Mouse (Mus musculus): ENCODE measurements around the gene Nsrp1. TPM values are rescaled to one million over a fixed set of nuclear protein-coding genes. Genes with fewer than 3 reads are reported as not detected.
A peak's percentile ranks its signal among the peaks of the same experiment; 100 is the strongest.
"Not testable (repeated sequence)": the region's sequence is repeated elsewhere in the genome, so short reads cannot be mapped to it uniquely, and the experiment has no call there.

The Nsrp1 gene
- total RNA-seq (2022): 10 to 100 TPM; 11.8 to 15.0 (median 12.1) TPM

DNA sequence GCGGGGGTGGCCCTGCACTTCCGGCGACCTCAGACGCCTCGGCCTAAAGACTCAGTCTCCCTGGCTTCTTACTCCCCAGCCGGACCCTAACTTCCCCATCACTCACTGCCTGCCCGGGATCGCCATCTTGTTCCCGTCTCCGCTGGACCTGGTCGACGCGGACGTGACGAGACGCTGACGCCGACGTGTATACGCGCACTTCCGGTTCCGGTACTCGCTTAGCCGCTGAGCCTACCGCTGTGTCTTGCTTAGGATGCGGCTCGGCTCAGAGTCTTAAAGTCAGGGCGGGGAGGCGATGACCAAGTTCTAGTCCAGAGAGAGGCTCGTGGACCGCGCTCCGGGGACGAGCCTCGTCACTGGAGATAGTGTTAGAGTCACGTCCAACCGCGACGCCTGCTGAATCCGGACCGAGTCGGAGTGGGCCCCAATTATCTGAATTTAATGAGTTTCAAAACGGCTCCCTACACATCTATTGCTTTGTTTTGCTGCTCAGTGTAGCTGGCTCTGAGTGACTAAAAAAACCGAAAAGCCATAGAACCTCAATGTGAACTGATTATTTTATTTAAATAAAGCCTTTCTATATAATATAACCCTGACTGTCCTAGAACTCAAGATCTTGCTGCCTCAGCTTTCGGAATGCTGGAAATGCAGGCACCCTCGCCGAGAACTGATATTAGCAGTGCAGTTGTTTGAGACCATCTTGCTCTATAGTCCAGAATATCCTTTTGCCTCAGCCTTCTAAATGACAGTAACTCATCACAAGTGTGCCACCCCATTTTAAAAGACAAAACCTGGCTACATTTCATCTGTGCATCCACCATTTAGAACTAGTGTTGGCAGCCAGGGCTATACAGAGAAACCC, at the start of gene Nsrp1:
Gene Nsrp1, minus strand, starts transcription at position 163 of the 862 bp plus-strand sequence.
- peak; percentile 67 to 81 for DNase-seq (ENCODE audit: low spot score in 2 of 2)

GRCm38 (mm10) chr11:77111141-77111540, 32.9 kb upstream of the Nsrp1 start:
- DNase-seq (ENCODE audit: low spot score in 2 of 2): no peak

GRCm38 (mm10) chr11:77108442-77108841, 30.2 kb upstream of the Nsrp1 start:
- no peak for DNase-seq (ENCODE audit: low spot score in 2 of 2)

DNA sequence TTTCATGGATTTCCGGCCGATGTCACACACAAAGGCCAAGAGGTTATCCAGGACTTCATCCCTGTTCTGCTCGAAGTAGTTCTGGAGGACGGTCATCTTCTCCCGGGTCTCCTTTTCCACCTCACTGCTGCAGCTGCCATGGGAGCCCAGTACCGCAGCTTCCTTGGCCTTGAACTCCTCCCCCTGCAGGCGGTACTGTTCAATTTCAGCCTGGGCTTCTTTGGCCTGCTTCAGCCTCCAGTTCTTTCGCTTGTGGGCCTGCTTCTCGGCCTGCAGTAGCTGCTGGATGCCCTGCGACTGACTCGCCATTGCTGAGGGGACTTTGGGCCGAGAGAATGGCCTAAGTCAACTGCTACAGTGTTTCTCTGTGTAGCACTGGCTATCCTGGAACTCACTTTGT, 29.6 kb upstream of the Nsrp1 start:
- DNase-seq (ENCODE audit: low spot score in 2 of 2): not testable (repeated sequence)

- no peak for DNase-seq (ENCODE audit: low spot score in 2 of 2)
Observed at GRCm38 (mm10) chr11:77106961-77107360, 28.7 kb upstream of the Nsrp1 start.

DNA sequence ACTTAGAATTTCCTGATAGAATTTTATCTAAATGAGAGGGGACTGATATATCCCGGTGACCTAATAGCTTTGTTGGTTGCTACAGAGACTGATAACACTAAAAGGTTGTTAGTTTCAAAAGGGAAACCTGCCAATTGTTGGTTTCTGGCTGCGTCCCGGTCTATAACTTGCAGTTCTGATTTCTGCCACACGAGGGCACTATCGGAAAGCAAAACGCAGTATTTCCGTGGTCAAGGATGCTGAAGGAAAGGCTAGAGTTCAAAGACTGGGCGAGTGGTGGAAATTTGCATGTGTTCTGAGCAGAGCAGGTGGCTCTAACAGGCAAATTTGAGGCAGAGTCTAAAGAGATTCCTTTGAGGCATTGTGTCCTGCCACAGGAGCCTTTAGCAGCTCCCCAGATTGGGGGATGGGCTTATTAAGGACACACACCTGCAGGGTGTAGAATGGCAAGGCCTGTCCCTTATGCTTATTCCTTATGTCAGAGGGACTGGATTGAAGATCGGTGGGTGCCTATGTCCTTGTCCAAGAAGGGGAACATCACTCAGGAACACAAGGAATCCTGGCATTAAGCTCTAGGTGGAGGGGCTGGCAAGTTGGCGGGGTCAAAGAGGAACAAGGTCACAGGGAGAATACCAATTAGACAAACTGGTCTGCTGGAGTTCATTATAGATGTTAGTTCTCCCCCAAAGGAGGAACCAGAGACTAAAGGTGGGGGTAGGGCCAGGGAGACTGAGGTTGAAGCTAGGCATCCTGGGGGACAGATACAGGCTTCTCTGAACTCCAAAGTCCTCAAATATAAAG, 22.1 kb upstream of the Nsrp1 start:
- DNase-seq (ENCODE audit: low spot score in 2 of 2): peak; percentile 47 to 57

- DNase-seq (ENCODE audit: low spot score in 2 of 2): no peak
Observed at GRCm38 (mm10) chr11:77098332-77098972, 20.2 kb upstream of the Nsrp1 start.

GRCm38 (mm10) chr11:77096991-77097390, 18.8 kb upstream of the Nsrp1 start:
- no peak for DNase-seq (ENCODE audit: low spot score in 2 of 2)

DNA sequence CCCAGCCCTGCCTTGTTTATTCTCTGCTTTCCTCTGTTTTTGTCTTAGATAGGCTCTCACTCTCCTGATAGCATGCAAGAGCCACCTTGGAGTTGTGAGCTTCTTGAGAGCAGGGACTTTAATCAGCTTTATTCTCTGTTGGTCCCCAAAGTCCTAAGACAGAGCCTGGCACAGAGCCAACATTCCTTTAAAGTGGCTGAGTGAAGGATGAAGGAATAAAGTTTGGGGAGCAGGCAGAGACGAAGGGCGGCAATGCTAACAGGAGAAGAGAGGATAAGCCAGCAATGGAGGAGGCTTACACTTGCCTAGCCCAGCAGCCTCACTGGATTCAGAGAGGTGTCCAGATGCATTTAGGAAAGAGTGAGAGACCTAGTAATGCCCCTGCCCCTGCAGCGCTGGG, 18.3 kb upstream of the Nsrp1 start:
- DNase-seq (ENCODE audit: low spot score in 2 of 2): no peak

DNA sequence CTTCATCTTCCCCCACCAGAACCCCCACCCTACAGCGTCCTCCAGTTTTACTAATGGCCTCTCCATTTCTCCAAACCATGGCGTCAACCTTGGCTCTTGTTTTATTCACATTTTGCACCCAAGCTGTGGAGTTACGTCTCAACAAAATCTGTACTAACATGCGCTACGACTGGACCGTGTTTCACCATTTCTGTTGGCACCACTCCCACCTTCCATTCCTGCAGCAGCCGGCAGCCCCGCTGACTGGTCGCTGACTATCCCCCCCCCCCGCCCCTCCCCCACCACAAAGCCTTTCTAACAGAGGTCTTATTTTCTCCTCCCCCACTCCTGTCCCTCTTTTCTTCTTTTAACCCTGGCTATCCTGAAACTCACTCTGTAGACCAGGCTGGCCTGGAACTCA, 17.0 kb upstream of the Nsrp1 start:
- no peak for DNase-seq (ENCODE audit: low spot score in 2 of 2)

DNA sequence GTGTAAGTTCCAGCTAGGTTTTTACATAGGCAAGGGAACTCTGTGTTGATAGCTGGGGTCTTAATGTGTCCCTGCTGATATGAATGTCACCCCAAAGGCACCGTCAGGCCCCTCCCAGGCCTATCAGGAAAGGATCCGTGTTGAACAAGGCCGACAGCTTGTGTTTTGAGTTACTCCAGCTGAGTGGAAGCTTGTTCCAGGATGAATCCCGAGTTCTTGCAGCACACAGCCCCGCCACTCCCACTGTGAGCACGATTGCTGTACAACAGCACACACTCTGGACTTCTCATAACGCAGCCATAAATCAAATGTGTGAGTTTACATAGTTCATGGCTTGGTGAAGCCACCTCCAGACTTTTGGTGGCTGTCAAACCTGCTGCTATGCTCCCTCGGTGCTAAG, 15.9 kb upstream of the Nsrp1 start:
- DNase-seq (ENCODE audit: low spot score in 2 of 2): no peak

GRCm38 (mm10) chr11:77093208-77093607, 15.0 kb upstream of the Nsrp1 start:
- no peak for DNase-seq (ENCODE audit: low spot score in 2 of 2)

- DNase-seq (ENCODE audit: low spot score in 2 of 2): no peak
Observed at GRCm38 (mm10) chr11:77089162-77089561, 10.9 kb upstream of the Nsrp1 start.

GRCm38 (mm10) chr11:77087004-77087403, 8.8 kb upstream of the Nsrp1 start:
- DNase-seq (ENCODE audit: low spot score in 2 of 2): no peak

- DNase-seq (ENCODE audit: low spot score in 2 of 2): no peak
Observed at GRCm38 (mm10) chr11:77084001-77084682, 5.9 kb upstream of the Nsrp1 start.

DNA sequence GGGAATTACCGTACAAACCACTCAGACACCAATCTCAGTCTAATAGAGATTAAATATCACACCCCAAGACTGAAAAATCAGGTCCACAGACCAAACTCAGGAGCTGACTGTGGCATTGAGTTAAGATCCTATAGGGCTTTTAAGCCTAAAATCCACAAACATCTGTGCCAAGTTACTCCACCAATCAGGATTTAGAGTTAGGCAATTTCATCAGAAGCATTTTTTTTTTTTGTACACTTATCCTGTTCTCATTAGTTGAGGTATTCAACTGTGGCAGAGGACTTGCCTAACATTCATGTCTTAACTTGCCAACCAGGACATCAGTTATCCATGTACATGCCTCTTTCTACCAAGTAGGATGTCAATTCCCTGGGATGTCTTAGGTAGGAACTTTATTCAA, 1.1 kb upstream of the Nsrp1 start:
- no peak for DNase-seq (ENCODE audit: low spot score in 2 of 2)

GRCm38 (mm10) chr11:77077792-77078191, 443 bp downstream of the Nsrp1 start:
- no peak for DNase-seq (ENCODE audit: low spot score in 2 of 2)

DNA sequence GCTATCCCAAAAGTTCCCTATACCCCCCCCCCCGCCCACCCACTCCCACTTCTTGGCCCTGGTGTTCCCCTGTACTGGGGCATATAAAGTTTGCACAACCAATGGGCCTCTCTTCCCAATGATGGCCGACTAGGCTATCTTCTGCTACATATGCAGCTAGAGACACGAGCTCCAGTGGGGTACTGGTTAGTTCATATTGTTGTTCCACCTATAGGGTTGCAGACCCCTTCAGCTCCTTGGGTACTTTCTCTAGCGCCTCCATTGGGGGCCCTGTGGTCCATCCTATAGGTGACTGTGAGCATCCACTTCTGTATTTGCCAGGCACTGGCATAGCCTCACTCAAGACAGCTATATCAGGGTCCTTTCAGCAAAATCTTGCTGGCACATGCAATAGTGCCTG, 904 bp downstream of the Nsrp1 start:
- not testable (repeated sequence) for DNase-seq (ENCODE audit: low spot score in 2 of 2)

- DNase-seq (ENCODE audit: low spot score in 2 of 2): no peak
Observed at GRCm38 (mm10) chr11:77070721-77071120, 7.5 kb downstream of the Nsrp1 start.

DNA sequence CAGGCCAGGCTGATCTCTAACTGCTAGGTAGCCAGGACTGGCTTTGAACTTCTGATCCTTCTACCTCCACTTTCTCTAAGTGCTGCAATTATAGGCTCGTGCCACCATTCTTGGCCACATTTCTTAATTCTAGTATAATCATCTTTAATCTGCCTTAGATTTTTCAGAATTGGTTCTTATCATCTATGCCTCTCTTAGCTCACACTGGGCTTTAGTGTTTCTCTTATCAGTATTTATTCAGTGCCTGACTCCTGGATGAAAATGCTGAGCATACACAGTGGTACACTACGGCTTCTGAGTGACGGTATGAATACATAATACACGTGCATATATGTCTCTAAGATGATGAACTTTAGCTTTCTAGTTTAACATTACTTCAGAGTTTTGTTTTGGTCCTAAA, 9.4 kb downstream of the Nsrp1 start:
- no peak for DNase-seq (ENCODE audit: low spot score in 2 of 2)

- DNase-seq (ENCODE audit: low spot score in 2 of 2): no peak
Observed at GRCm38 (mm10) chr11:77063406-77063805, 14.8 kb downstream of the Nsrp1 start.

Data from gastrocnemius, adult 8-10 months (tissue).